Mouse (Mus musculus): ENCODE data around the gene Klf15. TPM values are rescaled to one million over a fixed set of nuclear protein-coding genes. Genes with fewer than 3 reads are reported as not detected.

The Klf15 gene
- total RNA-seq, 1 experiment, result 6.4 TPM

- Histone ChIP-seq H3K36me3 (ENCODE audit: control insufficient read depth, insufficient read depth, low read length, poor library complexity, severe bottlenecking) (peaks cover 44% of the 10 kb centered on the region), H3K4me3 (ENCODE audit: insufficient read depth in 1 of 2, low read depth in 1 of 2, low read length in 2 of 2, poor library complexity in 1 of 2, severe bottlenecking in 1 of 2) (no peak overlapping the region), H3K9ac (ENCODE audit: insufficient read depth, low read depth, low read length, poor library complexity, severe bottlenecking) (no peak overlapping the region), H3K27ac (ENCODE audit: insufficient read depth, low read depth, low read length, poor library complexity, severe bottlenecking) (no peak overlapping the region), H3K9me3 (ENCODE audit: control insufficient read depth, insufficient read depth, low read depth, low read length) (no peaks in the 10 kb centered on the region), H3K4me1 (ENCODE audit: control insufficient read depth in 2 of 2, insufficient read depth in 2 of 2, low read length in 2 of 2, poor library complexity in 1 of 2) (peaks cover 2 to 20% of the 10 kb centered on the region in 2 experiments; a peak in 1 of 4 replicates)
- TF ChIP-seq CHD2 (IDR thresholded peaks at IDR 0.05; ENCODE audit: low read depth, low read length), result no peak
- no peak for TF ChIP-seq HCFC1 (IDR thresholded peaks at IDR 0.05; ENCODE audit: borderline replicate concordance, insufficient read depth, low read length)
- no peak for TF ChIP-seq ZNF384 (IDR thresholded peaks at IDR 0.05; ENCODE audit: low read depth, low read length)
- no peak for TF ChIP-seq MAFK (IDR thresholded peaks at IDR 0.05; ENCODE audit: insufficient read depth, low read depth, low read length)
- no peak for TF ChIP-seq ZC3H11A (IDR thresholded peaks at IDR 0.05; ENCODE audit: borderline replicate concordance, low read depth, low read length)
- DNase-seq (ENCODE audit: low read depth, low spot score), result no peak
- in situ Hi-C loops (cut with MboI; ENCODE audit: low sequenced_read_pairs in 2 of 2, unreplicated experiment in 2 of 2), result no loop called here
Measured at GRCm38 (mm10) chr6:90466079-90466478, 3.7 kb downstream of the Klf15 start.

DNA sequence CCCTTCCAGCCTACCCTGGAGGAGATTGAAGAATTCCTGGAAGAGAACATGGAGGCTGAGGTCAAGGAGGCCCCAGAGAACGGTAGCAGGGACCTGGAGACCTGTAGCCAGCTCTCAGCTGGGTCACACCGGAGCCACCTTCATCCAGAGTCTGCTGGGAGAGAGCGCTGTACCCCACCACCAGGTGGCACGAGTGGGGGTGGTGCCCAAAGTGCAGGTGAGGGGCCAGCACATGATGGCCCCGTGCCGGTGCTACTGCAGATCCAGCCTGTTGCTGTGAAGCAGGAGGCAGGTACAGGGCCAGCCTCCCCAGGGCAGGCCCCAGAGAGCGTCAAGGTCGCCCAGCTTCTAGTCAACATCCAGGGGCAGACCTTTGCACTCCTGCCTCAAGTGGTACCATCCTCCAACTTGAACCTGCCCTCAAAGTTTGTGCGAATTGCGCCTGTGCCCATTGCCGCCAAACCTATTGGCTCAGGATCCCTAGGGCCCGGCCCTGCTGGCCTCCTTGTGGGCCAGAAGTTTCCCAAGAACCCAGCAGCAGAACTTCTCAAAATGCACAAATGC is 4.6 kb downstream of the Klf15 start:
- peaks cover under 1 to 18% of the 10 kb centered on the region in 2 experiments; a peak in 1 of 4 replicates for H3K4me1 ChIP-seq (ENCODE audit: control insufficient read depth in 2 of 2, insufficient read depth in 2 of 2, low read length in 2 of 2, poor library complexity in 1 of 2)
- no peak for DNase-seq (ENCODE audit: low read depth, low spot score)
- no peak overlapping the region for H3K27ac ChIP-seq (ENCODE audit: insufficient read depth, low read depth, low read length, poor library complexity, severe bottlenecking)
- H3K4me3 ChIP-seq (ENCODE audit: insufficient read depth in 1 of 2, low read depth in 1 of 2, low read length in 2 of 2, poor library complexity in 1 of 2, severe bottlenecking in 1 of 2), result no peak overlapping the region
- no peak overlapping the region for H3K9ac ChIP-seq (ENCODE audit: insufficient read depth, low read depth, low read length, poor library complexity, severe bottlenecking)
- TF ChIP-seq ZNF384 (IDR thresholded peaks at IDR 0.05; ENCODE audit: low read depth, low read length), result no peak
- no peak for TF ChIP-seq MAFK (IDR thresholded peaks at IDR 0.05; ENCODE audit: insufficient read depth, low read depth, low read length)
- TF ChIP-seq HCFC1 (IDR thresholded peaks at IDR 0.05; ENCODE audit: borderline replicate concordance, insufficient read depth, low read length), result no peak
- no peak for TF ChIP-seq CHD2 (IDR thresholded peaks at IDR 0.05; ENCODE audit: low read depth, low read length)
- TF ChIP-seq ZC3H11A (IDR thresholded peaks at IDR 0.05; ENCODE audit: borderline replicate concordance, low read depth, low read length), result no peak
- H3K9me3 ChIP-seq (ENCODE audit: control insufficient read depth, insufficient read depth, low read depth, low read length), result no peaks in the 10 kb centered on the region
- in situ Hi-C loops (cut with MboI; ENCODE audit: low sequenced_read_pairs in 2 of 2, unreplicated experiment in 2 of 2), result no loop called here
- H3K36me3 ChIP-seq (ENCODE audit: control insufficient read depth, insufficient read depth, low read length, poor library complexity, severe bottlenecking), result peaks cover 46% of the 10 kb centered on the region

GRCm38 (mm10) chr6:90468216-90468615 is 5.8 kb downstream of the Klf15 start:
- no peak overlapping the region for H3K9ac ChIP-seq (ENCODE audit: insufficient read depth, low read depth, low read length, poor library complexity, severe bottlenecking)
- DNase-seq (ENCODE audit: low read depth, low spot score), result no peak
- no peaks in the 10 kb centered on the region for H3K9me3 ChIP-seq (ENCODE audit: control insufficient read depth, insufficient read depth, low read depth, low read length)
- H3K4me1 ChIP-seq (ENCODE audit: control insufficient read depth in 2 of 2, insufficient read depth in 2 of 2, low read length in 2 of 2, poor library complexity in 1 of 2), result peaks cover 0 to 18% of the 10 kb centered on the region in 2 experiments; a peak in 1 of 4 replicates
- TF ChIP-seq CHD2 (IDR thresholded peaks at IDR 0.05; ENCODE audit: low read depth, low read length) (no peak), ZNF384 (IDR thresholded peaks at IDR 0.05; ENCODE audit: low read depth, low read length) (no peak), MAFK (IDR thresholded peaks at IDR 0.05; ENCODE audit: insufficient read depth, low read depth, low read length) (no peak), ZC3H11A (IDR thresholded peaks at IDR 0.05; ENCODE audit: borderline replicate concordance, low read depth, low read length) (no peak), HCFC1 (IDR thresholded peaks at IDR 0.05; ENCODE audit: borderline replicate concordance, insufficient read depth, low read length) (no peak)
- no peak overlapping the region for H3K27ac ChIP-seq (ENCODE audit: insufficient read depth, low read depth, low read length, poor library complexity, severe bottlenecking)
- in situ Hi-C loops (cut with MboI; ENCODE audit: low sequenced_read_pairs in 2 of 2, unreplicated experiment in 2 of 2), result no loop called here
- H3K36me3 ChIP-seq (ENCODE audit: control insufficient read depth, insufficient read depth, low read length, poor library complexity, severe bottlenecking), result peaks cover 46% of the 10 kb centered on the region
- H3K4me3 ChIP-seq (ENCODE audit: insufficient read depth in 1 of 2, low read depth in 1 of 2, low read length in 2 of 2, poor library complexity in 1 of 2, severe bottlenecking in 1 of 2), result no peak overlapping the region

- H3K27ac ChIP-seq (ENCODE audit: insufficient read depth, low read depth, low read length, poor library complexity, severe bottlenecking), result no peak overlapping the region
- in situ Hi-C loops (cut with MboI; ENCODE audit: low sequenced_read_pairs in 2 of 2, unreplicated experiment in 2 of 2), result no loop called here
- no peak for DNase-seq (ENCODE audit: low read depth, low spot score)
Measured at GRCm38 (mm10) chr6:90469041-90469440, 6.7 kb downstream of the Klf15 start.

More at GRCm38 (mm10) chr6:90469041-90469440, 6.7 kb downstream of the Klf15 start:
- Histone ChIP-seq H3K9me3 (ENCODE audit: control insufficient read depth, insufficient read depth, low read depth, low read length) (no peaks in the 10 kb centered on the region), H3K4me1 (ENCODE audit: control insufficient read depth in 2 of 2, insufficient read depth in 2 of 2, low read length in 2 of 2, poor library complexity in 1 of 2) (peaks cover 0 to 17% of the 10 kb centered on the region in 2 experiments; a peak in 1 of 4 replicates), H3K4me3 (ENCODE audit: insufficient read depth in 1 of 2, low read depth in 1 of 2, low read length in 2 of 2, poor library complexity in 1 of 2, severe bottlenecking in 1 of 2) (no peak overlapping the region), H3K9ac (ENCODE audit: insufficient read depth, low read depth, low read length, poor library complexity, severe bottlenecking) (no peak overlapping the region), H3K36me3 (ENCODE audit: control insufficient read depth, insufficient read depth, low read length, poor library complexity, severe bottlenecking) (peaks cover 46% of the 10 kb centered on the region)
- TF ChIP-seq HCFC1 (IDR thresholded peaks at IDR 0.05; ENCODE audit: borderline replicate concordance, insufficient read depth, low read length), result no peak
- TF ChIP-seq CHD2 (IDR thresholded peaks at IDR 0.05; ENCODE audit: low read depth, low read length), result no peak
- TF ChIP-seq ZC3H11A (IDR thresholded peaks at IDR 0.05; ENCODE audit: borderline replicate concordance, low read depth, low read length), result no peak
- no peak for TF ChIP-seq ZNF384 (IDR thresholded peaks at IDR 0.05; ENCODE audit: low read depth, low read length)
- no peak for TF ChIP-seq MAFK (IDR thresholded peaks at IDR 0.05; ENCODE audit: insufficient read depth, low read depth, low read length)

All from ES-E14 (cell line).